Mouse (Mus musculus) hindbrain, embryonic 16.5 days (tissue): ENCODE measurements around the gene Glb1. TPM values are rescaled to one million over a fixed set of nuclear protein-coding genes. Genes with fewer than 3 reads are reported as not detected.

Experiments used
- ATAC-seq: fragments of 200-750 bp; cut with Nextera tagmentation; 2 replicates; pipeline ENCODE4 v1.8.0; 2017; ENCODE audit warnings: moderate TSS enrichment, moderate library complexity
- H3K27ac ChIP-seq: fragments of 300-500 bp; sonication (generic); 2 replicates; pipeline ENCODE4 v1.5.1; 2014; ENCODE audit warnings: low read depth, mild to moderate bottlenecking, control low read depth, low read length, moderate library complexity
- H3K27me3 ChIP-seq: fragments of 300-500 bp; sonication (generic); replicated peaks from 2 replicates; pipeline ENCODE4 v1.6.1; 2014; ENCODE audit warnings: low read length; ENCODE audit not compliant: control insufficient read depth, insufficient read depth
- H3K36me3 ChIP-seq: fragments of 300-500 bp; sonication (generic); 2 replicates; pipeline ENCODE4 v1.6.1; 2014; ENCODE audit warnings: mild to moderate bottlenecking, low read length, moderate library complexity, mixed read lengths; ENCODE audit not compliant: control insufficient read depth, insufficient read depth
- H3K4me1 ChIP-seq: fragments of 300-500 bp; sonication (generic); 2 replicates; pipeline ENCODE4 v1.6.1; 2014; ENCODE audit warnings: low read depth, low read length; ENCODE audit not compliant: control insufficient read depth, insufficient read depth
- H3K4me2 ChIP-seq: fragments of 300-500 bp; sonication (generic); 2 replicates; pipeline ENCODE4 v1.6.1; 2014; ENCODE audit warnings: mild to moderate bottlenecking, low read length, control low read depth, moderate library complexity
- H3K4me3 ChIP-seq: fragments of 300-500 bp; sonication (generic); 2 replicates; pipeline ENCODE4 v1.5.1; 2014; ENCODE audit warnings: mild to moderate bottlenecking, low read length, control low read depth, moderate library complexity
- H3K9ac ChIP-seq: fragments of 300-500 bp; sonication (generic); 2 replicates; pipeline ENCODE4 v1.6.1; 2014; ENCODE audit warnings: low read depth, mild to moderate bottlenecking, control low read depth, low read length, moderate library complexity
- H3K9me3 ChIP-seq: fragments of 300-500 bp; sonication (generic); 2 replicates; pipeline ENCODE4 v1.6.1; 2014; ENCODE audit warnings: mild to moderate bottlenecking, low read length, moderate library complexity; ENCODE audit not compliant: control insufficient read depth
- WGBS: fragments of 180-500 bp; shearing (Covaris S2); extraction: QIAGEN DNeasy Blood & Tissue Kit; methylation state at CpG from one replicate; pipeline ENCODE4 v1.1.7; 2014; 5-methylcytosine and 5-hydroxymethylcytosine counted together
- polyA plus RNA-seq: library from polyadenylated mRNA; unstranded; fragments of >200 nt; fragmentation: Nextera tagmentation; extraction: Ambion mirVana; gene quantifications from 2 replicates; pipeline ENCODE4 v1.2.1, GENCODE M21; 2015

Glb1 gene
- polyA plus RNA-seq, 1 experiment from 2014 or later: 40.1 TPM

DNA sequence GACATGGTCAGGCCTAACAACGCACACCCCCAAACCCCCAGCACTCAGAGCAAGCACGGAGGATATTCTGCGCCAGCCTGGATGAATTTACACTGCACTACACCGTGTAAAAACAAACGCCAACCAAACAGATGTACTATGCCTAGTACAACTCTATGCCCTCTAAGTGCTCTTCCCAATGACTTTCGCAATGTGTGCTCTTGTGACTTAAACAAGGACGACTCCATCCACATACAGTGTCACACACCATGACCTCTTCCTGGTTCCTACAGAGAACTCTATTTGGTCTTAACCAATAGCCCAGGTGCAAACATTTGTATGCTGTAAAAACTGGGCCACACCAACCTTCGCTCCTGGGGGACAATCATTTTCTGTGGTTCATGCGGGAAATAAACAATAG is 121.6 kb downstream of the Glb1 start:
- no peak for ATAC-seq
- WGBS: 93% methylated on average over 9 of the region's 9 CpGs

More for the DNA sequence above, 121.6 kb downstream of the Glb1 start:
- H3K4me1 ChIP-seq: peaks cover 15% of the 10 kb centered on the region
- H3K27ac ChIP-seq: no peak overlapping the region
- no peaks in the 10 kb centered on the region for H3K27me3 ChIP-seq
- no peak overlapping the region for H3K4me2 ChIP-seq
- no peak overlapping the region for H3K4me3 ChIP-seq
- no peaks in the 10 kb centered on the region for H3K36me3 ChIP-seq
- H3K9ac ChIP-seq: no peak overlapping the region
- no peaks in the 10 kb centered on the region for H3K9me3 ChIP-seq

Other genes starting within 250 kb of the Glb1 start
- not detected in 2 replicates for gene Bcl2a1c, start 70.9 kb upstream of the Glb1 start, polyA plus RNA-seq
- 31.5 and 34.6 TPM in 2 replicates for gene Crtap, start 10.4 kb upstream of the Glb1 start, polyA plus RNA-seq
- 10.5 and 10.6 TPM in 2 replicates for gene Tmppe, start within 50 bp of the Glb1 start, polyA plus RNA-seq
- gene Ccr4, start 103.8 kb downstream of the Glb1 start, polyA plus RNA-seq: not detected in 2 replicates
- not detected in 2 replicates for gene C130032M10Rik, start 114.6 kb downstream of the Glb1 start, polyA plus RNA-seq
- 0.14 and 0.24 TPM in 2 replicates for gene Trim71, start 163.3 kb downstream of the Glb1 start, polyA plus RNA-seq
- 52.1 and 57.1 TPM in 2 replicates for gene Cnot10, start 239.1 kb downstream of the Glb1 start, polyA plus RNA-seq